Mouse (Mus musculus): ENCODE results near the gene Speer1. TPM values are rescaled to one million over a fixed set of nuclear protein-coding genes. Genes with fewer than 3 reads are reported as not detected.

The Speer1 gene
- not detected in 2 replicates for total RNA-seq (2023)

GRCm38 (mm10) chr5:11341216-11341615 lies at the start of gene Speer1:
TSS of gene Speer1 (plus strand) at chr5:11341516.

Other genes starting within 250 kb of the Speer1 start
- not detected in 2 replicates for gene Gm8879, start 213.9 kb upstream of the Speer1 start, total RNA-seq (2023)
- not detected in 2 replicates for gene Gm5861, start 158.4 kb upstream of the Speer1 start, total RNA-seq (2023)
- gene Gm8890, start 85.5 kb upstream of the Speer1 start, total RNA-seq (2023) = not detected in 2 replicates
- gene Gm8897, start 74.9 kb downstream of the Speer1 start, total RNA-seq (2023) = not detected in 2 replicates
- gene Gm8906, start 161.2 kb downstream of the Speer1 start, total RNA-seq (2023) = not detected in 2 replicates

All from neutrophil, adult 65 days (primary cell).